Mouse (Mus musculus) frontal cortex, adult 2 months (tissue): ENCODE data around the gene Creb5. TPM values are rescaled to one million over a fixed set of nuclear protein-coding genes. Genes with fewer than 3 reads are reported as not detected.

Experiments used
- DNase-seq, 2 experiments: peaks; one replicate each; pipeline ENCODE4 v3.0.0; 2022; ENCODE audit warnings: low spot score in 1 of 2; ENCODE audit errors: extremely low spot score in 1 of 2
- polyA plus RNA-seq: library from polyadenylated mRNA; depleted of rRNA; stranded (reverse); fragments of >200 nt; gene quantifications from 2 replicates; pipeline ENCODE4 v1.2.3, GENCODE M21; 2012

The Creb5 gene
- polyA plus RNA-seq, 1 experiment = 1.7 TPM

- no peak for DNase-seq
Measured at GRCm38 (mm10) chr6:53580346-53580745, 293.3 kb downstream of the Creb5 start.

GRCm38 (mm10) chr6:53583234-53583875, 296.3 kb downstream of the Creb5 start:
- peak in 1 of 2 experiments; percentile 48 for DNase-seq

- DNase-seq = peak in 1 of 2 experiments; percentile 52
Measured at GRCm38 (mm10) chr6:53584718-53585405, 297.8 kb downstream of the Creb5 start.

- DNase-seq = no peak
Measured at GRCm38 (mm10) chr6:53589746-53590145, 302.7 kb downstream of the Creb5 start.

- DNase-seq = no peak
Measured at GRCm38 (mm10) chr6:53592230-53592629, 305.2 kb downstream of the Creb5 start.

- DNase-seq = no peak
Measured at GRCm38 (mm10) chr6:53593603-53594002, 306.5 kb downstream of the Creb5 start.

GRCm38 (mm10) chr6:53594316-53594715, 307.2 kb downstream of the Creb5 start:
- no peak for DNase-seq

GRCm38 (mm10) chr6:53596402-53596801, 309.3 kb downstream of the Creb5 start:
- DNase-seq = no peak

GRCm38 (mm10) chr6:53603041-53603440, 316.0 kb downstream of the Creb5 start:
- DNase-seq = no peak

- no peak for DNase-seq
Measured at GRCm38 (mm10) chr6:53603695-53604094, 316.6 kb downstream of the Creb5 start.

- no peak for DNase-seq
Measured at GRCm38 (mm10) chr6:53604386-53604785, 317.3 kb downstream of the Creb5 start.

- no peak for DNase-seq
Measured at GRCm38 (mm10) chr6:53605184-53605583, 318.1 kb downstream of the Creb5 start.

GRCm38 (mm10) chr6:53611451-53611945, 324.4 kb downstream of the Creb5 start:
- DNase-seq = no peak

GRCm38 (mm10) chr6:53612681-53613080, 325.6 kb downstream of the Creb5 start:
- DNase-seq = no peak

- DNase-seq = no peak
Measured at GRCm38 (mm10) chr6:53615440-53616211, 328.6 kb downstream of the Creb5 start.

GRCm38 (mm10) chr6:53618164-53618563, 331.1 kb downstream of the Creb5 start:
- DNase-seq = no peak

GRCm38 (mm10) chr6:53619676-53620075, 332.6 kb downstream of the Creb5 start:
- DNase-seq = no peak

- DNase-seq = no peak
Measured at GRCm38 (mm10) chr6:53621295-53621694, 334.2 kb downstream of the Creb5 start.

- DNase-seq = peak in 1 of 2 experiments; percentile 19
Measured at GRCm38 (mm10) chr6:53624455-53625276, 337.6 kb downstream of the Creb5 start.

- no peak for DNase-seq
Measured at GRCm38 (mm10) chr6:53626044-53626443, 339.0 kb downstream of the Creb5 start.
